Mouse (Mus musculus): ENCODE data around the gene Flii. TPM values are rescaled to one million over a fixed set of nuclear protein-coding genes. Genes with fewer than 3 reads are reported as not detected.

Flii gene
- total and polyA plus RNA-seq, 3 experiments: 49.5 to 112 (median 88.6) TPM

DNA sequence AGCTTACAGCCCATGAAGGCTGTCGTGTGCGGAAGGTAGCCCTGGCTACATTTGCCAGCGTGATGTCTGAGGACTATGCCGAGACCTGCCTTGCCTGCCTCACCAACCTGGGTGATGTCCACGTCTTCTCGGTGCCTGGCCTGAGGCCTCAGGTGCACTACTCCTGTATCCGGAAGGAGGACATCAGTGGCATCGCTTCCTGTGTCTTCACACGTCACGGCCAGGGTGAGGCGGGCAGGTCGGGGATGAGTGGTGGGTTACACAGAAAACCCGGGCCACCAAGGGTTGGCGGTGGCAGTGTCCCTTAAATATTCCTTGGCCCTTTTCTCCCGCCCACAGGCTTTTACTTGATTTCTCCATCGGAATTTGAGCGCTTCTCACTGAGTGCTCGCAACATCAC is 15.0 kb downstream of the Flii start:
- Histone ChIP-seq H3K9ac (ENCODE audit: insufficient read depth, low read depth) (no peak overlapping the region), H3K4me1 (ENCODE audit: control insufficient read depth in 1 of 2, insufficient read depth in 2 of 2) (peaks cover 0 to 12% of the 10 kb centered on the region in 2 experiments; a peak in 1 of 4 replicates), H3K27me3 (replicated peaks) (no peaks in the 10 kb centered on the region), H3K4me2 (ENCODE audit: insufficient read depth, low read depth, poor library complexity, severe bottlenecking) (no peak overlapping the region), H3K4me3 (replicated peaks in 1 of 3; ENCODE audit: low read depth in 2 of 3, low read length in 2 of 3, poor library complexity in 1 of 3) (no peak overlapping the region), H3K36me3 (replicated peaks in 1 of 2; ENCODE audit: control insufficient read depth in 1 of 2, insufficient read depth in 1 of 2, low read length in 1 of 2) (peaks cover 91 to 99% of the 10 kb centered on the region in 2 experiments), H3K9me3 (replicated peaks; ENCODE audit: low read length) (no peaks in the 10 kb centered on the region), H3K79me2 (replicated peaks; ENCODE audit: control insufficient read depth, extremely low read depth, insufficient read depth, poor library complexity, severe bottlenecking) (no peaks in the 10 kb centered on the region), H3K27ac (ENCODE audit: insufficient read depth, low read depth) (no peak overlapping the region)
- TF ChIP-seq SIN3A (IDR thresholded peaks at IDR 0.05; ENCODE audit: low read length) (no peak), MAX (IDR thresholded peaks at IDR 0.05; ENCODE audit: low read length) (no peak), PAX5 (IDR thresholded peaks at IDR 0.05; ENCODE audit: low read length) (no peak), CHD2 (IDR thresholded peaks at IDR 0.05; ENCODE audit: low read length) (no peak), ELF1 (IDR thresholded peaks at IDR 0.05; ENCODE audit: low read depth, low read length) (no peak), NRF1 (IDR thresholded peaks at IDR 0.05; ENCODE audit: low read depth, low read length) (no peak), SMC3 (IDR thresholded peaks at IDR 0.05; ENCODE audit: low read depth, low read length) (no peak), ZMIZ1 (IDR thresholded peaks at IDR 0.05; ENCODE audit: low read depth, low read length) (no peak), IRF4 (IDR thresholded peaks at IDR 0.05; ENCODE audit: low read depth, low read length) (no peak), CTCF (conservative IDR thresholded peaks at IDR 0.05 in 1 of 2, IDR thresholded peaks at IDR 0.05 in 1 of 2; ENCODE audit: low read depth in 2 of 2, low read length in 2 of 2) (no peak), HCFC1 (IDR thresholded peaks at IDR 0.05; ENCODE audit: low read depth, low read length) (no peak), GABPA (IDR thresholded peaks at IDR 0.05; ENCODE audit: insufficient replicate concordance, low read depth, low read length) (no peak), ETS1 (conservative IDR thresholded peaks at IDR 0.05; ENCODE audit: low read depth, low read length) (no peak), MYC (IDR thresholded peaks at IDR 0.05; ENCODE audit: low read depth, low read length) (no peak), E2F4 (IDR thresholded peaks at IDR 0.05; ENCODE audit: insufficient replicate concordance, low read depth, low read length) (no peak), POLR2AphosphoS2 (IDR thresholded peaks at IDR 0.05; ENCODE audit: low read depth, low read length) (no peak), ZNF384 (IDR thresholded peaks at IDR 0.05; ENCODE audit: low read depth, low read length) (no peak), POLR2A (IDR thresholded peaks at IDR 0.05; ENCODE audit: low read depth, low read length) (no peak), TCF12 (IDR thresholded peaks at IDR 0.05; ENCODE audit: low read depth, low read length) (no peak)
- in situ Hi-C loops (cut with MboI; ENCODE audit: low pct_ligation_motif_present, low pct_unique_long_range_greater_than_20kb, low sequenced_read_pairs) (no loop called here), dilution Hi-C loops (cut with MboI; ENCODE audit: extremely low pct_ligation_motif_present, extremely low pct_unique_long_range_greater_than_20kb, low sequenced_read_pairs) (no loop called here)
- no peak for DNase-seq (ENCODE audit: extremely low read depth)

DNA sequence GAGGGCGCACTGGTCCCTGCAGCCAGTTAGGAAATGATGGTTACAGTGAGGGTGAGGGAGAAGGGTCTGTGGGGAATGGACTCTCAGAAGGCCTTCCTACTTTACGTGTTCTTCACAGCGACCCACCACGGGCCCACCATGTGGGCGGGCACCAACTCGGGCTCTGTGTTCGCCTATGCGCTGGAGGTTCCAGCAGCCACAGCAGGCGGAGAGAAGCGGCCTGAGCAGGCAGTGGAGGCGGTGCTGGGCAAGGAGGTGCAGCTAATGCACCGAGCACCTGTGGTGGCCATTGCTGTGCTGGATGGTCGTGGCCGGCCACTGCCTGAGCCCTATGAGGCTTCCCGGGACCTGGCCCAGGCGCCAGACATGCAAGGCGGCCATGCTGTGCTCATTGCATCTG is 15.8 kb downstream of the Flii start:
- Histone ChIP-seq H3K9me3 (replicated peaks; ENCODE audit: low read length) (no peaks in the 10 kb centered on the region), H3K27me3 (replicated peaks) (no peaks in the 10 kb centered on the region), H3K79me2 (replicated peaks; ENCODE audit: control insufficient read depth, extremely low read depth, insufficient read depth, poor library complexity, severe bottlenecking) (no peaks in the 10 kb centered on the region), H3K9ac (ENCODE audit: insufficient read depth, low read depth) (no peak overlapping the region), H3K27ac (ENCODE audit: insufficient read depth, low read depth) (no peak overlapping the region), H3K4me1 (ENCODE audit: control insufficient read depth in 1 of 2, insufficient read depth in 2 of 2) (peaks cover 0 to 12% of the 10 kb centered on the region in 2 experiments; a peak in 1 of 4 replicates), H3K4me2 (ENCODE audit: insufficient read depth, low read depth, poor library complexity, severe bottlenecking) (no peak overlapping the region), H3K4me3 (replicated peaks in 1 of 3; ENCODE audit: low read depth in 2 of 3, low read length in 2 of 3, poor library complexity in 1 of 3) (no peak overlapping the region), H3K36me3 (replicated peaks in 1 of 2; ENCODE audit: control insufficient read depth in 1 of 2, insufficient read depth in 1 of 2, low read length in 1 of 2) (peaks cover 89 to 99% of the 10 kb centered on the region in 2 experiments)
- in situ Hi-C loops (cut with MboI; ENCODE audit: low pct_ligation_motif_present, low pct_unique_long_range_greater_than_20kb, low sequenced_read_pairs) (no loop called here), dilution Hi-C loops (cut with MboI; ENCODE audit: extremely low pct_ligation_motif_present, extremely low pct_unique_long_range_greater_than_20kb, low sequenced_read_pairs) (no loop called here)
- TF ChIP-seq PAX5 (IDR thresholded peaks at IDR 0.05; ENCODE audit: low read length): no peak
- no peak for TF ChIP-seq MEF2A (IDR thresholded peaks at IDR 0.05; ENCODE audit: borderline replicate concordance, low read depth, low read length)
- no peak for TF ChIP-seq MYC (IDR thresholded peaks at IDR 0.05; ENCODE audit: low read depth, low read length)
- no peak for TF ChIP-seq GABPA (IDR thresholded peaks at IDR 0.05; ENCODE audit: insufficient replicate concordance, low read depth, low read length)
- no peak for TF ChIP-seq E2F4 (IDR thresholded peaks at IDR 0.05; ENCODE audit: insufficient replicate concordance, low read depth, low read length)
- no peak for DNase-seq (ENCODE audit: extremely low read depth)
